In genomic region chr10:93070121-93070898, GRCm38 (mm10) we compare ENCODE assay signal across 8 mouse cellular contexts. TPM values are rescaled to one million over a fixed set of nuclear protein-coding genes. Genes with fewer than 3 reads are reported as not detected.
DNase-seq lines count a peak whose midpoint lies in the region; ATAC-seq lines count a peak whose summit lies in the region.

No protein-coding gene starts in this region.

- DNase-seq in layer of hippocampus, adult 11-12 months (ENCODE audit: low spot score): peak; percentile 81
- no peak for DNase-seq in layer of hippocampus, adult 9-10 months (ENCODE audit: low spot score)
- DNase-seq in NIH3T3 (ENCODE audit: low read depth): peak; percentile 81
- DNase-seq in embryo, embryonic 9.5 days (ENCODE audit: extremely low spot score): peak; percentile 37
- peak; percentile 63 to 65 for DNase-seq in heart, postnatal 10 days
- DNase-seq in liver: peak; percentile 91
- DNase-seq in thymus, postnatal 4 days: peak; percentile 89

- ATAC-seq in neutrophil, adult 5-6 weeks (ENCODE audit: extremely low read depth, insufficient number of reproducible peaks, low FRiP score, poor library complexity, severe bottlenecking): peak; percentile 99

- intact Hi-C loops in heart, postnatal 10 days (cut with DNase I): loop anchor here (1.0 kb wide), 1 partner anchor 90 kb away; the partner anchor contains the start of gene Cdk17

RNA-seq across cellular contexts. Expression of gene Cfap54, which starts 11.1 kb away (rescaled TPM):
- 1 to 10 TPM; 1.3 to 1.4 TPM for total RNA-seq in heart, postnatal 10 days (2021)
- total RNA-seq in neutrophil, adult 5-6 weeks (2017): 1.9 and 2.1 TPM in 2 replicates
